Mouse (Mus musculus): Measurements from ENCODE around the gene Acad11.

- TF ChIP-seq EP300 (IDR thresholded peaks at IDR 0.05; ENCODE audit: insufficient read depth, low read depth, low read length), result no peak
- no peak for TF ChIP-seq CTCF (IDR thresholded peaks at IDR 0.05; ENCODE audit: low read depth, low read length)
- TF ChIP-seq POLR2A (IDR thresholded peaks at IDR 0.05; ENCODE audit: insufficient read depth, low read length), result no peak
Measured at GRCm38 (mm10) chr9:104080038-104080437, 16.9 kb downstream of the Acad11 start.

Measured in ES-Bruce4 (cell line).